Comparison of ENCODE assay signal across 11 mouse cellular contexts in the genomic region with DNA sequence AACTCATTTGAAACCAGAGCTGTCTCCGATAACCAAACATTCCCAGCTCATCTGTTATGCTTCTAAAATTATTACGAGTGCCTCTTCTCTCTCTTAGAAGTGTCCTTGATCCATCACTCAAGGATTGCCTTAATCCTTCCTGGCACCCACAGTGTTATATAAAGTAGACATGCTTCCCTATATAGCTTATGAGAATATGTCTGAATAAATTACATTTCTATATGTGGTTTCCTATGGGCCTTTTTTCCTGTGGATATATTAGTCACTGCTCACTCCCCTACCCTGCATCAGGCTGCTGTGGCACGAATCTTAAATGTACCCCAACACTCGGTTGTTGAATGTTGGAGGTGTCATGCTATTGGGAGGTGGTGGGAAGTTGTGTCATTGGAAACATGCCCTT.
DNase-seq lines count a peak whose midpoint lies in the region.
"Had no signal": no experiment of that assay in that cellular context is flagged by ENCODE, and none has a peak within 500 bp of the region (broad histone marks: within the 10 kb centered on the region; RNA-seq: fewer than 3 reads in every experiment).

No protein-coding gene starts in this region.

- peak; percentile 56 to 60 for DNase-seq in frontal cortex, adult 2 months (ENCODE audit: extremely low spot score in 1 of 2, low spot score in 1 of 2)
- DNase-seq in frontal cortex, postnatal 25 days (ENCODE audit: low spot score in 2 of 2): no peak
- DNase-seq in right cerebral cortex, adult 18-20 months: peak; percentile 32
- DNase-seq in right cerebral cortex, postnatal 4 days: no peak
- DNase-seq in left cerebral cortex, adult 9 months (ENCODE audit: low spot score in 2 of 2): peak; percentile 27 to 61
- no peak for DNase-seq in c-Kit-positive CD71-positive TER-119-positive erythroid progenitor cells, embryonic 14.5 days (ENCODE audit: low spot score)
- DNase-seq: adrenal gland, postnatal 14 days; cerebellum, adult 8-10 months; cerebellum, postnatal 14 days; gastrocnemius, postnatal 14 days; heart, postnatal 36 days had no signal

Comparison
In these comparisons a context has a peak if more than half of its experiments do, and no peak if none do; other contexts are left out.
1. DNase-seq: peak in frontal cortex, adult 2 months (2 of 2), right cerebral cortex, adult 18-20 months (single experiment) and left cerebral cortex, adult 9 months (2 of 2); none in frontal cortex, postnatal 25 days (0 of 2), right cerebral cortex, postnatal 4 days (single experiment) and c-Kit-positive CD71-positive TER-119-positive erythroid progenitor cells, embryonic 14.5 days (single experiment).